Mouse (Mus musculus) lung, adult 18-20 months (tissue): Measurements from ENCODE around the gene Olfr1223.
"Not testable (repeated sequence)": the region's sequence is repeated elsewhere in the genome, so short reads cannot be mapped to it uniquely, and the experiment has no call there.

Experiments
- DNase-seq, 2 experiments: peaks; one replicate each; pipeline ENCODE4 v3.0.0; 2022; ENCODE audit warnings: mixed read lengths in 2 of 2

Olfr1223 gene

DNA sequence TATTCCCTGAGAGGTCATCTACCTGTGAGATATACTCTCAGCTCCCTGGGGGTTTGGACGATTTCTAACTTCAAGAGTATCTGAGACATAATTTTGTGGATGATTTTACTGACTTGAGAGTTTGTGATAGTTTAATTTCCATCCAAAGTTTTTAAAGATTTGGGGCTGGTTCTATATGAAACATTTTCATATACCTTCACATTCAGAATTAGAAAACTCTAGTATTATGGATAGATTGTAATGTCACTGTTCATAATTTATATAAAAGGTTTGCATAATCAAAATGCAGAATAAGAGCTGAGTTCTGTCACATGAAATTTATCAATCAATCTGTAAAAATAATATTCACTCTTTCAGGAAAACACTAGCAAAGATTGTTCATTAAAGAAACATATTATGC lies at the start of gene Olfr1223:
TSS of gene Olfr1223 (minus strand) at position 101 of the 400 bp plus-strand sequence.
- DNase-seq: no peak

GRCm38 (mm10) chr2:89199948-89200347 lies 48.6 kb upstream of the Olfr1223 start, which contains the start of gene Olfr1226:
TSS of gene Olfr1226 (minus strand) at chr2:89200048.
- DNase-seq: no peak

DNA sequence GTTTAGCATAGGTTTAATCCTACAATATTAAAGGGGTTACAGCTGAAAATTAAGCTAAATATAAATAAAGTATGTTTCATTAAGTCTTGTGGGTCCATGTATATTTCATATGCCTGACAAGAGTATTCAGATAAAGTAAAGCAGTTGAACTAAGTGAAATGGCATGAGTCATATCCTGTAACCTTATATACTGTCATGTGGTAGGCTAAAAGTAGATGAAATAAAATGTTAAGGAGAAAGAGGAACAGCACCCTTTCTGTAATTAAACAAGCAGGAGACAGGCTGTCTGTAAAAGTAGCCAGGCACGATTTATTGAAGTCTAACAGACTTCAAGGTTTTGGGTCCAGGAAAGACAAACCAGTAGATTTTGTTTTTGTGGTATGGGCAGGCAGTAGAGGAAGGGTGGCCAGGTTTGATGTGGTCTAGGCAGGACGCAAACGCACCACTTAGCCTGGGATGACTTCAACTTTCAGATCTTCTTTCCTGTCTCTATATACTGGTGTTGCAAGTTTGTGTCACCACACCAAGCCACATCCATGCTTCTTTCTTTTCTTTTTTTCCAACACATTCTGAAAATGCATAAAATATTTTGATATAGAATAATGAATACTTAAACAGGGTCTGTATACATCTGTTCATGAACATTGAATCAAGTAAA lies 45.1 kb upstream of the Olfr1223 start:
- DNase-seq: no peak

DNA sequence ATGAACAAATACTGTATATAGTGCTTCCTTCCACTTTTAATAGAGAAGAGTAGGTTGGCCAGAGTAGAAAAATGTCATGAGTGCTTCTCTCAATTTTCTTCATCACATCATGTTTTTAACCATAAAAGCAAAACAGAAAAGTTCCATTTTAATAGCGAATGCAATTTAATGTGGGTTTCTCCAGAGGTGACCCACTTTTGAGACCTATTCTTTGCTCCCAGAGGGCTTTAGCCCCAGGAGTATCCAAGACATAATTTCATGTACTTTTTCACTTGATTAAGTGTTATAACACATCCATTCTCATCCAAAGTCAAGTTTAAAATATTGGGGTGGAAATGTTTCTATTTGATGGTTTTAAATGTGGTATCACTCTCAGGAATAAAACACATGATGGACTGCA lies 23.2 kb upstream of the Olfr1223 start, which contains the start of gene Olfr1225:
TSS of gene Olfr1225 (minus strand) at position 101 of the 400 bp plus-strand sequence.
- no peak for DNase-seq

- DNase-seq: not testable (repeated sequence)
These were observed 13.4 kb upstream of the Olfr1223 start for GRCm38 (mm10) chr2:89164711-89165110.

DNA sequence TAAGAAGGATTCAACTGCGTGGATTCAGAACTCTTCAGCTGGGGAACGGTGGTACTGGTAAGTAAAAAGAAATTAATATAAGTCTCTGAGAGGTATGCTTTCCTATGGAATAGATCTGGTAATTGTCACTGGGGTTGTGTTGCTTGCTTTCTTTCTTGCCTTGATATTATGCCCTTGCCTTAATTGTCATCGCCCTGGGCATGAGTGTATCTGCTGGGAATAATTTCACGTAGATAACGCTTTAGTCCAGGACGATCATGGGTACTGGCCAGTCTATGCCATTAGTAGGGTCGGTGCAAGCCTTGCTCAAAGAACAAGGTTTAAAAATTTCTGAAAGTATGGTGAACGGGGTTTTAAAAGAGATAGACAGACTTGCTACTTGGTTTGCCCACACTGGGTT lies 12.6 kb upstream of the Olfr1223 start, which contains the start of gene Olfr1224-ps1:
TSS of gene Olfr1224-ps1 (minus strand) at position 101 of the 400 bp plus-strand sequence.
- not testable (repeated sequence) for DNase-seq

DNA sequence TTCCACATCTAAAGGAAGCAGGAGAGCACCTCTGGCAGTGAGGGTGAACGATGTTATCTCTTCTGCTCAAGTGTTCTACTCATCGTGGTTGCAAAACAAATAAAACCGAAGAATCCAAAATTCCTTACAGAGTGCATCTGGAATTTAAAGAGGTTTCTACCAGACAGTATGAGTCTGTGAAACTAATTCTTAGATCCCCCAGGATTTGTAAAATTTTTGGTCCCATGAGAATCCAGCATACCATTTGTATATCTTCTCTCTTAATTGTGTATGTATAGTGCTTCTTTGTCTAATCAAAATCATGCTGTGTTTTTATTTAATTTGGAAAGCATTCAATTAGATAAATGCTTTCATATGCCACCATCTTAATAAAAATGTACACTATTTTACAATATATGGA lies 18.4 kb downstream of the Olfr1223 start, which contains the start of gene Olfr1222:
TSS of gene Olfr1222 (minus strand) at position 101 of the 400 bp plus-strand sequence.
- no peak for DNase-seq

GRCm38 (mm10) chr2:89117183-89117582 lies 34.2 kb downstream of the Olfr1223 start, which contains the start of gene Olfr1221:
TSS of gene Olfr1221 (minus strand) at chr2:89117283.
- no peak for DNase-seq

DNA sequence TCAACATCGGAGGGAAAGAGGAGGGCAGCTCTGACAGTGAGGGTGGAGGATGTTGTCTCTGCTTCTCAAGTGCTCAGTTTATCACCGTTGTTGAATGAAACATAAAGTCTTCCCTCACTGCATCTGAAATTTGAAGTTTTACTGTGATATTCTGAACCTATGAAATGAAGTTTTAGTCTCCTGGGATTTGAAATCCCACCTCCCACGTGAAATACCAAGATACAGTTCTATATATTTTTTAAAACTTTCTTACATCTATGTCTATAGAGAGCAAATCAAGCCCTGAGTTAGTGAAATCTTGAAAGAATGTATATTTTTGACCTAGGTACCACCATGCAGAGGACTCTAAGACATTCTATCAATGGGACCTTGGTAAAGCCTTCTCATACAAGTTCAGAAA lies 44.6 kb downstream of the Olfr1223 start, which contains the start of gene Olfr1220:
TSS of gene Olfr1220 (minus strand) at position 101 of the 400 bp plus-strand sequence.
- no peak for DNase-seq

GRCm38 (mm10) chr2:89105651-89106050 lies 45.7 kb downstream of the Olfr1223 start:
- no peak for DNase-seq

DNA sequence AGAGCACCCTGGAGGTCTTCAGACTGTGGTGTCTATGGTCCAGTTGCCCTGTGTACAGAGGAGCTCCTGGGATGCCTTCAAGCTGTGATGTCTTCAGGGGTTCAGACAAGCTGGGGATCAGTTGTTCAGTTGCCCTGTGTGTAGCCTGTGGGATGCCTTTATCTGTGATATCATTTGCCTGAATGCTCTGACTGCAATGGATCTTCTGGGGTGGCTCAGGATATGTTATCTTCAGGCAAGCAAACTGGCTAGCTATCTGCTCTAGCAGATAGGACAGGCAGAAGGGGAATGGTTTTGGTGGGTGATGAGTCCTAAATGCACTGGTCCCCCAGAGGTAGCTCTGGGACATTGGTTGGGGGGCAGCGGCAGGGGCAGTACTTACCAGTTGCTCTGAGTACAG lies 57.5 kb downstream of the Olfr1223 start:
- no peak for DNase-seq
